Mouse (Mus musculus) forebrain, embryonic 13.5 days (tissue): ENCODE data around the gene Gm5728. TPM values are rescaled to one million over a fixed set of nuclear protein-coding genes. Genes with fewer than 3 reads are reported as not detected.
"Not testable (repeated sequence)": the region's sequence is repeated elsewhere in the genome, so short reads cannot be mapped to it uniquely, and the experiment has no call there.

Experiments
- ATAC-seq: fragments of 200-750 bp; cut with Nextera tagmentation; 2 replicates; pipeline ENCODE4 v1.8.0; 2017
- H3K27ac ChIP-seq: fragments of 300-500 bp; sonication (generic); 2 replicates; pipeline ENCODE4 v1.5.1; 2015; ENCODE audit warnings: inconsistent platforms, mild to moderate bottlenecking, moderate library complexity
- H3K27me3 ChIP-seq: fragments of 300-500 bp; sonication (generic); 2 replicates; pipeline ENCODE4 v1.6.1; 2015; ENCODE audit warnings: mild to moderate bottlenecking, inconsistent platforms
- H3K36me3 ChIP-seq: fragments of 300-500 bp; sonication (generic); 2 replicates; pipeline ENCODE4 v1.6.1; 2015; ENCODE audit warnings: mild to moderate bottlenecking, inconsistent platforms; ENCODE audit not compliant: poor library complexity, severe bottlenecking
- H3K4me1 ChIP-seq: fragments of 300-500 bp; sonication (generic); 2 replicates; pipeline ENCODE4 v1.6.1; 2015; ENCODE audit warnings: inconsistent platforms
- H3K4me2 ChIP-seq: fragments of 300-500 bp; sonication (generic); 2 replicates; pipeline ENCODE4 v1.6.1; 2015; ENCODE audit warnings: inconsistent platforms, mild to moderate bottlenecking, moderate library complexity
- H3K4me3 ChIP-seq: fragments of 300-500 bp; sonication (generic); 2 replicates; pipeline ENCODE4 v1.5.1; 2015; ENCODE audit warnings: mild to moderate bottlenecking, inconsistent platforms
- H3K9ac ChIP-seq: fragments of 300-500 bp; sonication (generic); 2 replicates; pipeline ENCODE4 v1.6.1; 2015; ENCODE audit warnings: mild to moderate bottlenecking, inconsistent platforms
- H3K9me3 ChIP-seq: fragments of 300-500 bp; sonication (generic); replicated peaks from 2 replicates; pipeline ENCODE4 v1.6.1; 2016; ENCODE audit warnings: inconsistent platforms
- WGBS: fragments of 180-500 bp; shearing (Covaris S2); methylation state at CpG from one replicate; pipeline ENCODE4 v1.1.7; 2015; 5-methylcytosine and 5-hydroxymethylcytosine counted together
- polyA plus RNA-seq: library from polyadenylated mRNA; unstranded; fragments of >200 nt; fragmentation: Nextera tagmentation; extraction: Ambion mirVana; gene quantifications from 2 replicates; pipeline ENCODE4 v1.2.1, GENCODE M21; 2015

Gm5728 gene
- polyA plus RNA-seq, result not detected in 2 replicates

- H3K4me2 ChIP-seq, H3K9me3 ChIP-seq, ATAC-seq, H3K4me1 ChIP-seq, H3K9ac ChIP-seq, H3K36me3 ChIP-seq, H3K27me3 ChIP-seq, H3K4me3 ChIP-seq, H3K27ac ChIP-seq: not testable (repeated sequence)
- WGBS, result no CpG with 5 or more reads among the region's 1 CpGs
These were observed at the start of gene Gm5728 for GRCm38 (mm10) chr7:20375310-20375709. TSS of gene Gm5728 (minus strand) at chr7:20375410.

DNA sequence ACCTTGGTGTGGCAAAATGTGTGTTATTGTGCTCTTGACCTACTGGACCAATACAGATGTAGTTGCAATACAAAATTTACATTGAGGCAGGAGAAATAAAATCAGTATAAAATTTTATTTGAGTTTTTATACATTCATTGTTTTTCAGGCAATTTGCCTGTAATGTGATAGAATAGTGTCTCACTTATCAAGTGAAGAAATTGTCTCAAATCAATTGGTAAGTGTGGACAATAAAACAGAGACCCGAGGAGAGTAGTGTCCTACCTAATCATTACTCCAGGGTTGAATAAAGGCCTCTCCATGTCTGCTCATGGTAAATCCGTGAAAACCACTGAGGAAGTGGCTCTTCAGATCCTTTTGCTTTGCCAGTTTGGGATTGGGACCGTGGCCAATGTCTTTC, 42.4 kb upstream of the Gm5728 start, which contains the start of gene Vmn1r100:
TSS of gene Vmn1r100 (plus strand) at position 301 of the 400 bp plus-strand sequence.
- H3K9ac ChIP-seq, ATAC-seq, H3K27me3 ChIP-seq, H3K27ac ChIP-seq, H3K9me3 ChIP-seq, H3K4me1 ChIP-seq, H3K36me3 ChIP-seq, H3K4me3 ChIP-seq, H3K4me2 ChIP-seq: not testable (repeated sequence)
- no CpG with 5 or more reads among the region's 3 CpGs for WGBS

GRCm38 (mm10) chr7:20333965-20334364, 41.2 kb downstream of the Gm5728 start, which contains the start of gene Gm4133:
TSS of gene Gm4133 (minus strand) at chr7:20334065.
- H3K9ac ChIP-seq, H3K9me3 ChIP-seq, H3K4me3 ChIP-seq, H3K36me3 ChIP-seq, H3K27ac ChIP-seq, ATAC-seq, H3K4me1 ChIP-seq, H3K4me2 ChIP-seq, H3K27me3 ChIP-seq: not testable (repeated sequence)
- WGBS, result no CpG with 5 or more reads among the region's 2 CpGs

Other genes with a start within 250 kb of the Gm5728 start
- gene Vmn1r93, start 236.3 kb downstream of the Gm5728 start, polyA plus RNA-seq, result not detected in 2 replicates
- gene Vmn1r94, start 207.0 kb downstream of the Gm5728 start, polyA plus RNA-seq, result not detected in 2 replicates
- not detected in 2 replicates for gene Vmn1r95, start 181.7 kb downstream of the Gm5728 start, polyA plus RNA-seq
- not detected in 2 replicates for gene Gm6164, start 169.8 kb downstream of the Gm5728 start, polyA plus RNA-seq
- not detected in 2 replicates for gene Gm4498, start 141.6 kb downstream of the Gm5728 start, polyA plus RNA-seq
- gene Gm5890, start 112.6 kb downstream of the Gm5728 start, polyA plus RNA-seq, result not detected in 2 replicates
- gene Gm4133, start 41.3 kb downstream of the Gm5728 start, polyA plus RNA-seq, result not detected in 2 replicates
- not detected in 2 replicates for gene Vmn1r100, start 42.5 kb upstream of the Gm5728 start, polyA plus RNA-seq
- gene Vmn1r101, start 67.2 kb upstream of the Gm5728 start, polyA plus RNA-seq, result not detected in 2 replicates
- gene Gm10670, start 99.5 kb upstream of the Gm5728 start, polyA plus RNA-seq, result not detected in 2 replicates
- not detected in 2 replicates for gene Vmn1r103, start 135.1 kb upstream of the Gm5728 start, polyA plus RNA-seq
- gene Vmn1r104, start 158.4 kb upstream of the Gm5728 start, polyA plus RNA-seq, result not detected in 2 replicates
- not detected in 2 replicates for gene Gm5726, start 170.3 kb upstream of the Gm5728 start, polyA plus RNA-seq
- not detected in 2 replicates for gene Gm4141, start 200.8 kb upstream of the Gm5728 start, polyA plus RNA-seq
- not detected in 2 replicates for gene Gm4513, start 223.6 kb upstream of the Gm5728 start, polyA plus RNA-seq